Mouse (Mus musculus) B cell, adult 2 months (primary cell): Measurements from ENCODE around the gene Scin.
A peak's percentile ranks its signal among the peaks of the same experiment; 100 is the strongest.

Experiments used
- DNase-seq, 2 experiments: peaks; one replicate each; pipeline ENCODE4 v3.0.0; 2022

Gene Scin

DNA sequence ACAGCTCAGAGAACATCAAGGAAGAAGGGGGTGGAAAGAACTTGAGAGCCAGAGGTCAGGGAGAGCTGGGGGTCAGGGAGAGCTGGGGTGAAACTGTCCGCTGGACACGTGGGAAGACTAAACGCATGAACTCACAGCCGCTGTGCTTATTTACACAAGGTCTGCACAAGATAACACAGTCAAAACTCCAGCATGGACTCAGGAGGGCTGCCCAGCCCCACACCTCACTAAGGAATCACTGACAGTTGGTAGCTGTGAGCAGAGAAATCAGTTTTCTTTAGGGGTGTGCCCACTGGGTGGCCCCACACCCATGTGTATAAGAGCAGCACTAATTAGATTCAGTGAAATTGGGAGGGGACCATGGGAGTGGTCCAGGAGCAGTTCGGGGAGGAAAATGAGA lies 27.2 kb downstream of the Scin start:
- no peak for DNase-seq

DNA sequence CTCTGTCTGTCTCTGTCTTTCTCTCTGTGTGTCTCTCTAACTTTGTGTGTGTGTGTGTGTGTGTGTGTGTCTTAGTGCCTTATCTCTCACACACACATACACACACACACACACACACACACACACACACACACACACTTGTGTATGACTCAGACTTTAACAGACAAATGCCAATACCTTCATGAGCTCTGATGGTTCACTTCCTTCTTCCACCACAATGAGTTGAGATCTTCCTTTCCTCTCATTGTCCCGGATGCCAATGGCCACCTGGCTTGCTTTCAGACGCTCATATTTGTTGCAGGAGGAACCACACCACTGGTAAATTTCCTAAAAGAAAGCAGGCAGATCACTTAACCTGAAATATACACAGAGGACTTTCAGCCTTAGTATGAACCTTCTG lies 29.3 kb downstream of the Scin start:
- no peak for DNase-seq

DNA sequence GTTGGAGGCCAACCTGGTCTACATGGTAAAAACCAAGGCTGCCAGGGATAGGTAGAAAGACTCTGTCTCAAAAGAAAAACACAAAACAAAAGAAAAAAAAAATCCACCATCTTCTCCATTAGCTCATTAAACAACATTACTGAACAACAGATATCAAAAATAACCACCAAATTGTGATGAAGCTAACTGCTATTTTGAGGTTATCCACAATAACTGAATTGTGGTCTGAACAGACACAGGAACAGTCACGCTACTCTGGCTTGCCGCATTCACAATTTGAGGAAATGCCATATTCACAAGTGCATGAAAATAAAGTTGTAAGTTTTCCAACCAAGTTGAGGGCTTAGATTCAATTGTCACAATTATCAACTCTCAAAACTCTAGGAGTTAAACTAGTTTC lies 31.7 kb downstream of the Scin start:
- DNase-seq = no peak

DNA sequence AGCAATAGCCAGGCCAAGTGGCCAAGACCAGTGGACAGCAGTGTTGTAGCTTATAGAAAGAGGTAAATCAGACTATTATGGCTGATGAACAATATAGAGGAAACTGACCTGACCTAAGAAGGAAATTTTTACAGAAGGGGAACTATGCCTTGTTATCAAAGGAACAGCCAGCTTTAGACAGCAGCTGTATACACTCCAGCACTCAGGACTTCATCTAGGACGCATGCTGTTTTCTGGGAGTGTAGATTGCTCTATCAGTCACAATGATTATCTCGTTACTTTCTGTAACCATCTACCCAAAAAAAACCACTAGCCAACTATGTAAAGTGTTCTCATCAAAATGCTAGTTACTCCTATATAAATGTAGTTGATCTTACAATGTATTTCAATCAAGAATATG lies 34.6 kb downstream of the Scin start:
- DNase-seq = no peak

DNA sequence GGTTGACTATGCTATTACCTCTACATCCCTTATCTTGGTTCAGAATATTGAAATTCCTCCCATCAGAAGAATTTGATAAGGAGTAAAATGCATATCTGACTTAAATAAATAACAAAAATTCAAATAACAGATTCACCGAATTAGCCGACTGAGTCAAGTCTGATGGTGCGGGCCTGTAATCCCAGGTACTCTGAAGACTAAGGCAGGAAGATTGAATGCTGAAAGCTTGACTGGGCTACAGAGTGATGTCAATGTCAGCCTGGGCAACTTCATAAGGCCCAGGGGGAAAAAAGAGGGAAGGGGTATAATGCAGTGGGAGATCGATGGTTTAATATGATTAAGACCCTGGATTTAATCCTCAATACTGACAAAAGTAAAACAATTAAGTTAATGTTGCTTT lies 36.6 kb downstream of the Scin start:
- no peak for DNase-seq

DNA sequence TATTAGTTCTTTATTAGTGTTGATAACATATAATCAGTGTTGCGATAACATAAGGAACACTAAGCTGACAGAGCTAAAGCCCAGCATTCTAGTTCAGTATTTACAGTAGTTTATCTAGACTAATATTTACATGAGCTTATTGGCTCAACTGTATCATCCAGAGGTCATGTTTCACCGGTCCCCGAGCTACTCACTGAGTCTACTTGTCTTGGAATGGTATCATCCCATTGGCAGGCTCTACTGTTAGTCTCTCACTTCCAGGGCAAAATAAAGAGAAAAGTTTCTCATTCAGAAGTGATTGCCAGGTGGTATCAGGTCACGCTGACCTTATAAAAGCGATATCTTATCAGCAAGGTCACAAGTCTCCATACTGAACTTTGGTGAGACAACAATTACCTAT lies 37.0 kb downstream of the Scin start:
- no peak for DNase-seq

DNA sequence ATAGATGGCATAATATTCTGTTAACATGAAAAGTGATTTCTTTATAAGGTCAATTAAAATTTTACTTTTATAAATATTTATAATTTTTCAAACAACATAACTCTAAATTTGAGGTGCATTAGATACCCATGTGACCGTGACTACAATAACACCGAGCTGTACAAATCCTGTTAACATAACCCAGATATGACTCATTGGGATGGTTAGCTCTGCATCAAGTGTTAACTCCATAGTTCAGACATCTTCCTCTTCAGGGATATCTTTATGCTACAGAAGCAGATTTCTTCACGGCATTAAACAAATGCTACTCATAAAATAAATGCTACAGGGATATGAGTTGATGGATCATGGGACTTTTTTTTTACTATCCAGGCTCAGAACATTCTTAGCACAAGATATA lies 37.6 kb downstream of the Scin start:
- no peak for DNase-seq

DNA sequence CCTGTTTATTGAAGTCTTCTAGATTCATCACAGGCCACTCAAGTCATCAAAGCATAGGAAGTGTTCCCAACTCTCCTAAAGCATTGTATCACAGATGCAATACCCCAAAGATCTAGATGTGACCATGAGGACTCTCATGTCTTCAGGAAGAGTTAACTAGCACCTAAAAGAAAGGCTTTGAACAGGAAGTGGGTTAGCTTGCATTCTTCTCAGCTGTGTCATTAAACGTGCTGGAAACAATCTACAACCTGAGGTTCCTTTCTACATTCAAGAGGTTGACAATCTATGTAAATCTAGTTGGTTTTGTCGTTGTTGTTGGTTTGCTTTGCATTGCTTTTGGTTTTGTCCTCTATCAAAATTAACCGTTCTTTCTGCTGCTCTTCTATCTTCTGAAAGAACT lies 44.0 kb downstream of the Scin start:
- no peak for DNase-seq

DNA sequence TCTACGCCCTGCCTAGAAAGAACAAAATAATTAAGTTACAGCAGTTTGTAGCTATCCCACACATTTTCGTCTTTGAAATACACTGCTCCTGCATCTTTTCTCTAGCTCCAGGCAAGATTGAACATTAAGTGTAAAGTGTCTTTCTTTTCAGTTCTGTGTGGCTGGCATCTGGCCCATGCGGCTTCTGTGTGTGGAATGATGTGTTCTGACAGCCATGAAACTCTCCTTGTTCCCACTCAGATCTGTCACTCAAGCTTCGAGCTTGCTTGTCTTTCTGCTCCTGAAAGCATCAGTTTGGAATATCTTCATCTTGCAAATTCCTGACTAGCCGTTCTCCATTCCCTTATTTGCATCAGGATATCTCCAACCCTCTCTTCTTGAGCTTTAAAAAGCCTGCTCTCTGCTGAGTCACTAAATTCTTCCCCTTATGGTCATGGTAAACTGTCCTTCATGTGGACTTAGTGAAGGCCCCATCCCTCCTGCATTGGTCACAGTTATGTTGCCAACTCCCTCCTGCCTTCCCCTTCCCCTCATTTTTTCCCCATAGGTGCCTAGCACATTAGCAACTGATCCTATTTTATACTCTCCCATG lies 48.2 kb downstream of the Scin start:
- DNase-seq = no peak

DNA sequence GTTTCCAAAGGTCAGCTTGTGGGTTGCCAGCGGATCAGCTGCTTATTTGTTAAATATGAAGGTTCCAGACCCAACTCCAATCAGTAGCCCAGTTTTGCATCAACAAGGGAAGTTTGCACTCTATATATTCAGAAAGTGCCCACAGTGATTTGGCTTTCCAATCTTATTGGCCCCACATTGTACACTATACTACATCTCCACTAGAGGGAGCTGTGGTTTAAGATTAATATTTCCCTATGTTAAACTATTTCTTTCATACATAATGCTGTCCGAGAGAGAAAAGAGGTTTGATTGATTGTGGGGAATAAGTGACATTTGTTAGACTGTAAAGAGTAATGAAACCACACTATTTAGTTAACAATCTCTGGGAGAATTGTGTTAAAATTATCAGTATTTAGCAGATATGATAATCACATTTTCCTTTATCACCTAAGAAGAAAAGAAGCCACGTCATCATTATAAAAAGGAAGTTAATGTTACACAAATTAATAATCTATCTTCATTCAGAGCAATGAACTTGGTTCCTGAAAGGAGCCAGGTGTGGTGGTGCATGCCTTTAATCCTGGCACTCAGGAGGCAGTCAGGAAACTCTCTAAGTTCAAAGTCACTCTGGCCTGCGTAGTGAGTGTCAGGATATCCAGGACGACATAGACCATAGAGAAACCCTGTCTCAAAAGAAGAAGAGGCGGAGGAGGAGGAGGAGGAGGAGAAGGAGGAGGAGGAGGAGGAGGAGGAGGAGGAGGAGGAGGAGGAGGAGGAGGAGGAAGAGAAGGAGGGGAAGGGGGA lies 51.4 kb downstream of the Scin start:
- DNase-seq = peak; percentile 10 to 15

DNA sequence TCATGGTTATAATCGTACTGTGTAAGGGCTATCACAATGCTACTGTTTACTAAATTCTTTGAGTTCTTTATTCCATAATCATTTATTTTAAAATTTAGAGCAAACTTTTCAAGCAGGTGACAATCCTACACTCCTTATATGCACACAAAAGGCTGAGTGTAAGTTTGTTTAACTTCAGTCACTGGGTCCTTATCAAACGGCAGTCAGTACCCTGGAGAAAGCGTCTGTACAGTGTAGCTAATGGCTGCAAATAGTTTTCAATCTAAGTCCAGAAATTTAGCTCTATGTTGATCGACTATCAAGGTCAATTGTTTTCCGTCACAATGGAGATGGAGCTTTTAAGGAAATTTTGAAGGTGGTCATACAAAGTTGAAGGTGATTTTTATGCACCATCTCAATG lies 52.0 kb downstream of the Scin start:
- DNase-seq = no peak

DNA sequence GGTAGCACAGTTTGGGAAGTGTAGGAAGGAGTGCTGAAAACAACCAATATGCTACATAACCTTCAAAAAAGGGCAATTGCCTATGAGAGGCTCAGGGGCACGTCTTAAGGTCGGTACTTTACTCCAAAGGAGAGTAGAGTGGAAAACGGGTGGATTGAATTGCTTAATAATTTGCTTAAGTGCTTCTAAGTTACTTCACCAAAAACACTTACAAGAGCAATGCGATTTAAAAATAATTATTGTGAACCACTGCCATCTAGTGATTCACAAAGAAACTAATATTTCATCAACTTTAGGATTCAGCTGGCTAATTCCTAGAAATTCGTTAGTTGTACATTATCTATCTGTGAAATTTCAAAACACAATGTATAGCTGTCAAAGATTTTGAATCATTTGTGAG lies 60.4 kb downstream of the Scin start:
- peak in 1 of 2 experiments; percentile 1 for DNase-seq

DNA sequence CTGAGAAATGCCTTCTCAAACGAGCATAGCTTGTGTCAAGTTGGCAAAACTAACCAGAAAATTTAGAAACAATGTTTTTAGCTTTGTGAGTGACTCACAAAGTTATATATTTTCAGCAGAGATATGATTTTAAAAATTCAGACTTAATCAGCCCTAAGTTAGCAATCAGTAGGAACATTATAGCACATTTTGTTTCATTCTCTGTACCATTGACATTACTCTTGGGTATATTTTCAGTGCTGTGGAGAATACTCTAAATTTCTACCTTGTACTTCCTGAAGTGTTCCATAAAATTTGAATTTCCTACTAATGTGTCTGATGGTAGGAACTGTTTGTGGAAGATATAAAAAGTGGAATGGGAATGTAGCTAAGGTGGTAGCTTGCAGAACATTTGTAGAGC lies 87.0 kb downstream of the Scin start:
- no peak for DNase-seq

DNA sequence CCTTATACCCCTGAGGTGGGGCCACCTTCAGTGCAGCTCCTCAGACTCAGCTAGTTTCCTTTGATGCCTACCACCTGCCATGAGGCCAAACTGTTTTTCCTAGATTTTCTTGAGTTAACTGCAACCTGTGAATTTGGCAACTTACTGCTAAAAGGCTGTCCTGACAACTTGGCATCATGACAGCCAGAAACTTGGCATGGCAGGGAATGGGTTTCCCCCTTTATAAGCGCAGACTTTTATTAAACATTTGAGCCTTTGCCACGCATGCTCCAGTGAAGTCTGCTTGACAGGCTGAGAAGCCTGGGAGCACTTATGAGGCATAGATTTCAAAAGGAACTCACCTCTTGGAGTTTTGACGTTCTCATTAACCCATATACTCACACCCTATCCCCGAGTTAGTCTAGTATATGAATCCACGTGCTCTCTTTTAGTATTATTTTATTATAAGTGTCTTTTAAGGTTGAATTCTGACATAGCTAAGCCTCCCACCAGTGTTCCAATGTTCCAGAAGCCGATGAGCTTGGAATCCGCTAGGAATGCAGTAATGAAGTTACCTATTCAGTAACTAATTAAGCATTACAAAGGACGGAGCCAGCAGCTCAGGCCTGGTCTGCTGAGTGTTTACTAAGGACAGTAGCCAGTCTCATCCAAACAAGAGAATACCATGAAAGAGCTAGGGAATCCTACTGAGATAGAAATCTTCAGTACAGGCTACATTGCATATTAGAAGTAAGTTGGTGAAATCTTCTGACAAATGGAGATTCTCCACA lies 90.0 kb downstream of the Scin start:
- no peak for DNase-seq

DNA sequence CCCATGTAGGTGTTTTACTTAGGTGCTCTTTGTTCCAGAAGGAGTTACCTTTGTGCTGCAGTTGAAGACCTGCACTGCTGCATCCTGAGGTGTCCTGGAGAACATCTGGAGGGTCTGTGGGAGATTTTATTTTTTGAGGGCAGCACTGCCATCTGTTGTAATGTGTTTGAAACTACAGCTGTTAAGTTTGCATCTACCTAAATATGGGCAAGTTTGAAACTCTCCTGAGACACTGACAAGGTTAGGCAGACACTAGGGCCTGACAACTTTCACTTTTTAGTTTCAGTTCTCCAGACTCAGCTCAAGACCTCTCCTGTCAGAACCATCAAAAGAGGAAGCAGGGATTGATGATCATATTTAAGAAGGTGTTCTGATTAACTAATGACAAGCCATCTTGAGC lies 94.0 kb downstream of the Scin start:
- peak; percentile 57 to 62 for DNase-seq

DNA sequence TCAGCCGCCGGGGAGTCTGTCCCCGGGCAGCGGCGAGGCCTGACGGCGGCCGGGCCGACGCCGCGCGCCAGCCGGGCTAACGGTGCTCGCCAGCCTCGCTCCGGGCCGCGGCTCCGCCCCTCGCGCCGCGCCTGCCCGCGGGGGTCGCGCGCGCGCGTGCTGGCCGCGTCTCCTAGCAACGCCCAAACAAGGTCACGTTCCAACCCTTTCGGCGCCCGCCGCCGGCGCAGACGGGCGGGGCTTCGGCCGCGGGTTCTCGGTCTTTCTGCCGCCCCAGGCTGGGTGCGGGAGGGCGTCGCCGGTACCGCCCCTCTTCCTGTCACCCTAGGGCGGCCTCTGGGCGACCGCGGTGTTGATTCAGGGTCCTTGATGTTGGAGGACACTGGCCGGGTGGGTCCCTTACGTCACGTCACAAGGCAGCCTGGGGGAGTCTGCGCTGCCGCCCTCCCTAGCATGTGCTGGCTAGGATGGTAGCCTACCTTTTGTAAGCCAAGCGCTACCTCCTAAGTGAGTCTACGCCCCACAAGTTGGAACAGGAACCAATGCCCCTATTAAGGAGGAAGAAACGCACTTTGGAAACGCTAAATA lies 96.1 kb downstream of the Scin start, which contains the start of gene Arl4a:
Gene Arl4a (minus strand): TSS at position 150 of the 588 bp plus-strand sequence.
- peak; percentile 96 to 97 for DNase-seq

DNA sequence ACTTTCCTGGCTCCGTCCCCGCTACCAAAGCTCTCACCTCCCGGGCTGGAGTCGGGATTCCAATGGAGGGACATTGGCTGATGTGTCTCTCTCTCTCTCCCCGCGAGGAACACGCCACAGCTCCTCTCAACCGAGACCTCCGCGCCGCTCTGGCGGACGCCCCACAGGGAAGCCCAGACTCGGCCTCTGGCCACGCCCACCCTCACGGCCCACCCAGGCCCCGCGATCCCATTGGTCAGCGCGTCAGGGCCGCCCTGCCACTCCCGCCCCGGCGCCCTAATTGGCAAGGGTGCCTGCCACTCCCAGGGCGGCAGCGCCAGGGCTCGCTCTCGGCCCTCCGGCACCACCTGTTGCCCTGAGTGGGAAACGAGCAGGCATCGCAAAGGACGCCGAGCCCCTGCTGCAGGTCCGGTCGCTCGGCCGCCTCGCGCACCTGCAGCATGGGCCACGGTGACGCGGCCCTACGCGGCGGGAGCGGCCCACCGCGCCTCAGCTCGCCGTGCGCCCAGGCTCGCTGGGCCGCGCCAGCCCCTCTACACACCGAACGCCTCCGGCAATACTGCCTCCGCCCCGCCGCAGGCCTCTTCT lies 96.7 kb downstream of the Scin start:
- peak; percentile 98 for DNase-seq

DNA sequence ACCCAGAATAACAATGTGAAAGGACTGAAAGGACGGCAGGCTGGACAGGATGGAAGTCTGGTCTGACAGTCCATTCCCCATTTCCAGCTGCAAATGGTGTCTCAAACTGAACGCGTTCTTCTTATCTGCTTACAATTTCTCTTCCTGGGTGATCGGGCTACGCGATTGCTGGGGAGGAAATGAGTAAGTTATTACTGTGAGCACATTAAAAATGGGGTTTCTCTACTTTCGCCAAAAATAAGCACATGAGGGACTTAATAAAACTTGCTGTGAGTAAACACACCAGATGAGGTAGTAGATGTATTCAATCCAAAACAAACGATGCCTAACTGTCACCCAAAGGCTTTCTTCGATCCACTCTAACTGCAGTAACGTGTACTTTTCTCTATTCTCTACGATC lies 97.4 kb downstream of the Scin start:
- DNase-seq = peak in 1 of 2 experiments; percentile 41

DNA sequence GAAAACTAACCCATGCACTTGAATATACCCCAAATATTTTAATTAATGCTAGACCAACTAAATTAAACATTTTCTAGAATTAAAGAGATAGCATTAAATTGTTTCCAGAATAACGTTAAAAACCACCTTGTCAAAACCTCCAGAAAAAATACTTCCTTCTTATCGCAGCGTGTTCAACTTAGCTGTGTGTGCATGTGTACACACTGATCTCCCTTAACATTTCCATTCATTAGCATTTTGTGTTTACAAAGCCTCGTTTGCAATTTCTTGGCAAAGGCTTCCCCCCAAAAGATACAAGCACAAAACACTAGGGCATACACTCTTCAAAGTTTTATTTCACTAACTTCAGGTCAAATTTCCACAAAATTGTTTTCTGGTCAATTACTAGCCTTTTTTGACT lies 98.5 kb downstream of the Scin start:
- no peak for DNase-seq

DNA sequence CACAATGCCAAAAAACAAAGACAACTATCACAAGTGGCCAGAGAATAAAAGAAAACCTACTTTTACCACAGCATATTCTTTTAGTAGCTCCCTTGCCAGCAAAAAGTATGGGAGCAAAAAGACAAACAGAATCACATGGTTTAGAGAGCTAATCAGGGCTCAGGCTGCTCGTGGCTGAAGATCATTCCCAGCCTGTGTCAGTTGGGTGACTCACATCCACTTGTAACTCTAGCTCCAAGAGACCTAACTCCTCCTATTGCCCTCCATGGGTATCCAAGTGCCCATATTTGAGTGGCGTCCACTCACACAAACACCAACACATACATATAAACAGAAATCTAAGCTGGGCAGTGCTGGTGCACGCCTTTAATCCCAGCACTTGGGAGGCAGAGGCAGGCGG lies 104.8 kb downstream of the Scin start:
- no peak for DNase-seq

DNA sequence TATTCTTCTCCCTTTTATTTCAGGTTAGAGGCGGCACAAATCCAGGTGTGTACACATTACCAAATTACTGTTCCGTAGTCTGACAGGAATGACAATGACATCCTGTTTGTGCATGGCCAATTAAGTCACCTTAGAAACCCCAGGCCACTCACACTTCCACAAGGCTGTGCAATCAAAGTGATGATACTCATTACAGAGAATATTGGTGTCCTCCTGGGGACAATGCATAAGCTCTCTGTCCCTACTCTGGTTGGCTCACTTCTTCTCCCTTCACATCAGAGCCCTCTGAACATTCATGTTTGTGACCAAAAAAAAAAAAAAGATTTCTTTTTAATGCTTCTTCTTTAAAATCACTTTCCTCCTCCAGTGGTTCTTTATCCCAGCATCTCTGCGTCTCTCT lies 106.2 kb downstream of the Scin start:
- DNase-seq = no peak

DNA sequence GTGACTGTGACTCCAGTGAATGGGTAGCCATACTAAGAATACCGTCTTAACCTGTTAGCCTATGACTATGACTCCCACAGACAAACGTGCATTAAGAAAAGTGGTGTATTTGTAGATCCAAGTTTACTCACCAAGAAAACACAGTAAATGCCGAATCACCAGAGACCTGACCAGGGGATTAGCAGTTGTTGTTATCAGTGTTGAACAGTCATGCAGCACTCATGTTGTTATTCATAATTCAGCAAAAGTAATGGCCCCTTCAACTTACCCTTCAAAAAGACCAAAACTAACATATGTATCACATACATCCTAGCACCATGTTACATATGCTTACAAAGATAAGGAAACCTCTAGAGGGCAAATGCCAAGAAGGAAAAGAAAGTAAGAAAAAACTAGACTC lies 106.6 kb downstream of the Scin start:
- DNase-seq = no peak

DNA sequence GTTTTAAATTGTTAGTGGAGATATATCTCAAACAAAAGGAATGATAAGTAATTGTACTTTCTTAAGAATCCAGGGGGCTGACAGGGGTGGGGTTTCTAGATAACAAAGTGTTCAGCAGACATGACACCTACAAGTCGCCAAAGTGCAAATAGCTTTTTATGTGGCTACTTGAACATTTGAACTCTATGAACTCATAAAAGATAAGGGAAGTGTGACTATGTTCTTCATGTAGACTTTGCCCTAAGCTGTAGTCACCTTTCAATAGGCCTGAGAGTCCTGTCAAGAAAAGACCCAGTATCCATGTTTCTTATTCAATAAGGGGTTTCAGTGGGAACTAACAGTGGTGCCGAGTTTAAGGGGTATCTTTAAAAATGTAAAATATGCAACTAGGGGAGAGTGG lies 110.1 kb downstream of the Scin start:
- no peak for DNase-seq
